Comparison of ENCODE assay signal across 25 mouse cellular contexts in the genomic region with DNA sequence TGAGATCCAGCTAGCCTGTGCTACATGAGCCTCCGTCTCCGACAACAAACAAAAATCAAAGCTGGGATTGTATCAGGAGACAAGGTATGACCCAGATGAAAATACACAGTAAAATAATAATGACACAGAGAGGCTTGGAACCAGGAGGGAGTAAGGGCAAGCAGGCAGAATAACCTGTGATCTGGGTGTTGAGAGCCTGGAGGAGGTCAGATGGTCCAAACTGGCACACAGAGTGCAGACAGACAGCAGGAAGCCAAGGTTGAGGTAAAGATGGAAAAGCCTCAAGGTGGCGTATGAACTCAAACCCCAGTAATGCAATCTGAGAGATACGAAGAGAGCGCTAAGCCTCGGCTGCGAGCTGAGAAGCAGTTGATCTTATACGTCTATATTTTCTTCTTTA. TPM values are rescaled to one million over a fixed set of nuclear protein-coding genes. Genes with fewer than 3 reads are reported as not detected.
DNase-seq lines count a peak whose midpoint lies in the region; ATAC-seq and TF ChIP-seq lines count a peak whose summit lies in the region.
"Had no signal": no experiment of that assay in that cellular context is flagged by ENCODE, and none has a peak within 500 bp of the region (broad histone marks: within the 10 kb centered on the region; RNA-seq: fewer than 3 reads in every experiment).

No protein-coding gene starts in this region.

- H3K4me1 ChIP-seq in cerebellum, adult 2 months (ENCODE audit: control insufficient read depth, insufficient read depth, low read length): peaks cover 15% of the 10 kb centered on the region
- H3K4me1 ChIP-seq in heart, embryonic 12.5 days (replicated peaks): peaks cover 58% of the 10 kb centered on the region

- no peak overlapping the region for H3K4me3 ChIP-seq in cerebellum, adult 2 months (replicated peaks; ENCODE audit: insufficient read depth, low read depth, low read length)
- peak overlapping the region; percentile 55; the same call in 1 of the 2 replicates for H3K4me3 ChIP-seq in gastrocnemius, adult 2 months
- no peak overlapping the region for H3K4me3 ChIP-seq in heart, embryonic 12.5 days
- H3K4me3 ChIP-seq: embryonic facial prominence, embryonic 15.5 days; erythroblast, embryonic 14.5 days; forebrain, embryonic 10.5 days; hindbrain, embryonic 12.5 days had no signal

- no peak for ATAC-seq in heart, embryonic 12.5 days (ENCODE audit: insufficient number of reproducible peaks, low FRiP score)
- ATAC-seq: activated CD4-positive, CD25-positive, alpha-beta regulatory T cell, adult 4 months; forebrain, embryonic 14.5 days; hindbrain, embryonic 16.5 days; inflammation-experienced regulatory T-cells, adult 6 months; intestine, postnatal 0 days had no signal

- TF ChIP-seq POLR2A in cerebellum, adult 2 months (IDR thresholded peaks at IDR 0.05; ENCODE audit: borderline replicate concordance, insufficient read depth, low read length): no peak

- intact Hi-C loops in gastrocnemius, adult 2 months (cut with DNase I): no loop called here
- intact Hi-C loops in heart, postnatal 10 days (cut with DNase I): no loop called here

- no peak for TF ChIP-seq CTCF in cerebellum, adult 2 months (IDR thresholded peaks at IDR 0.05; ENCODE audit: borderline replicate concordance, insufficient read depth, low read depth, low read length)
- TF ChIP-seq CTCF in gastrocnemius, adult 2 months (IDR thresholded peaks at IDR 0.05): no peak

- peak; percentile 28 to 57 for DNase-seq in cerebellum, adult 2 months
- no peak for DNase-seq in cerebellum, adult 11 months
- no peak for DNase-seq in gastrocnemius, adult 2 months
- no peak for DNase-seq in gastrocnemius, adult 18-20 months (ENCODE audit: low spot score)
- no peak for DNase-seq in heart, postnatal 10 days
- peak; percentile 44 for DNase-seq in naive thymus-derived CD4-positive, alpha-beta T cell, adult 2 months (ENCODE audit: low read depth)
- DNase-seq in urinary bladder, postnatal 25 days (ENCODE audit: low spot score): no peak
- DNase-seq: adrenal gland, postnatal 14 days; embryo, embryonic 11 days; gastrocnemius, postnatal 10 days; heart, postnatal 36 days; kidney, adult 8-10 months had no signal

- no peak overlapping the region for H3K27ac ChIP-seq in cerebellum, adult 2 months (ENCODE audit: insufficient read depth, low read length)
- peak overlapping the region; percentile 86 for H3K27ac ChIP-seq in gastrocnemius, adult 2 months
- 0 out of 2 replicates have a peak overlapping the region, but pooled peaks have one; percentile 18 for H3K27ac ChIP-seq in heart, embryonic 12.5 days (ENCODE audit: poor library complexity, severe bottlenecking)
- H3K27ac ChIP-seq: forebrain, embryonic 10.5 days; hindbrain, embryonic 12.5 days had no signal

- no peak overlapping the region for H3K9ac ChIP-seq in heart, embryonic 12.5 days
- H3K9ac ChIP-seq: embryonic facial prominence, embryonic 15.5 days; hindbrain, embryonic 12.5 days had no signal

- WGBS in cerebellum, adult 2 months: 77% methylated on average over 8 of the region's 8 CpGs
- WGBS in heart, embryonic 12.5 days: 92% methylated on average over 8 of the region's 8 CpGs

- H3K4me2 ChIP-seq in heart, embryonic 12.5 days: no peak overlapping the region
- H3K4me2 ChIP-seq: embryonic facial prominence, embryonic 15.5 days; heart, embryonic 11.5 days; hindbrain, embryonic 12.5 days had no signal

- no peaks in the 10 kb centered on the region; the same call in 1 of the 2 replicates for H3K9me3 ChIP-seq in heart, embryonic 12.5 days (replicated peaks)
- H3K9me3 ChIP-seq: embryonic facial prominence, embryonic 15.5 days; forebrain, embryonic 10.5 days; hindbrain, embryonic 12.5 days had no signal

- peaks cover 8% of the 10 kb centered on the region for H3K36me3 ChIP-seq in heart, embryonic 12.5 days

- H3K27me3 ChIP-seq in cerebellum, adult 2 months (ENCODE audit: control insufficient read depth, insufficient read depth, low read length): no peaks in the 10 kb centered on the region
- no peaks in the 10 kb centered on the region for H3K27me3 ChIP-seq in heart, embryonic 12.5 days (replicated peaks)
- H3K27me3 ChIP-seq: embryonic facial prominence, embryonic 15.5 days; hindbrain, embryonic 12.5 days had no signal

RNA-seq across cellular contexts. Expression of a gene that starts 14.0 kb away (rescaled TPM):
- polyA plus RNA-seq in cerebellum, adult 2 months (2012; rRNA removed): 179 and 181 TPM in 2 replicates
- total RNA-seq in gastrocnemius, adult 2 months (2021): 100 to 1,000 TPM; 117 to 173 TPM
- total RNA-seq in gastrocnemius, adult 18-20 months (2021): 100 to 1,000 TPM; 130 to 155 TPM
- 96.9 and 97.9 TPM in 2 replicates for polyA plus RNA-seq in heart, embryonic 12.5 days (2016; fragmentation: Nextera tagmentation; extraction: Ambion mirVana)
- 100 to 1,000 TPM in 1 of 2 experiments, 10 to 100 TPM in 1; 98.4 to 107 TPM for total RNA-seq in heart, postnatal 10 days (2021)

RNA-seq across cellular contexts. Expression of a gene that starts 19.1 kb away (rescaled TPM):
- polyA plus RNA-seq in cerebellum, adult 2 months (2012; rRNA removed): 79.1 and 80.4 TPM in 2 replicates
- 10 to 100 TPM; 32.7 to 43.1 TPM for total RNA-seq in gastrocnemius, adult 2 months (2021)
- total RNA-seq in gastrocnemius, adult 18-20 months (2021): 10 to 100 TPM; 30.3 to 39.0 TPM
- polyA plus RNA-seq in heart, embryonic 12.5 days (2016; fragmentation: Nextera tagmentation; extraction: Ambion mirVana): 79.1 and 79.3 TPM in 2 replicates
- 10 to 100 TPM; 74.8 to 75.1 TPM for total RNA-seq in heart, postnatal 10 days (2021)

RNA-seq across cellular contexts. Expression of a gene that starts 28.1 kb away (rescaled TPM):
- polyA plus RNA-seq in cerebellum, adult 2 months (2012; rRNA removed): 0.06 and 0.08 TPM in 2 replicates
- total RNA-seq in gastrocnemius, adult 2 months (2021): 100 to 1,000 TPM in 1 of 2 experiments, 10 to 100 TPM in 1; 95.4 to 186 TPM
- 100 to 1,000 TPM; 104 to 131 TPM for total RNA-seq in gastrocnemius, adult 18-20 months (2021)
- polyA plus RNA-seq in heart, embryonic 12.5 days (2016; fragmentation: Nextera tagmentation; extraction: Ambion mirVana): 18.0 and 18.7 TPM in 2 replicates
- 10 to 100 TPM; 45.8 to 66.3 TPM for total RNA-seq in heart, postnatal 10 days (2021)
- total RNA-seq: adrenal gland, postnatal 14 days; common myeloid progenitor, adult 5-6 weeks; MEL had no signal
- polyA plus RNA-seq: activated CD4-positive, CD25-positive, alpha-beta regulatory T cell, adult 4 months; erythroblast, embryonic 14.5 days; forebrain, embryonic 10.5 days; forebrain, embryonic 14.5 days; hindbrain, embryonic 16.5 days had no signal

RNA-seq across cellular contexts. Expression of a gene that starts 45.6 kb away (rescaled TPM):
- 13.4 and 14.2 TPM in 2 replicates for polyA plus RNA-seq in cerebellum, adult 2 months (2012; rRNA removed)
- 10 to 100 TPM; 46.7 to 50.5 TPM for total RNA-seq in gastrocnemius, adult 2 months (2021)
- total RNA-seq in gastrocnemius, adult 18-20 months (2021): 10 to 100 TPM; 54.6 to 55.4 TPM
- polyA plus RNA-seq in heart, embryonic 12.5 days (2016; fragmentation: Nextera tagmentation; extraction: Ambion mirVana): 28.7 and 29.9 TPM in 2 replicates
- total RNA-seq in heart, postnatal 10 days (2021): 10 to 100 TPM; 34.3 to 36.3 TPM

Comparison
In these comparisons a context has a peak if more than half of its experiments do, and no peak if none do; other contexts are left out.
1. DNase-seq: peak in cerebellum, adult 2 months (2 of 2) and naive thymus-derived CD4-positive, alpha-beta T cell, adult 2 months (single experiment); none in cerebellum, adult 11 months (single experiment), gastrocnemius, adult 2 months (single experiment), gastrocnemius, adult 18-20 months (single experiment), heart, postnatal 10 days (0 of 2) and urinary bladder, postnatal 25 days (single experiment).